Mouse (Mus musculus) cortical plate, adult 2 months (tissue): Measurements from ENCODE around the gene Ust.

Experiments used
- CTCF ChIP-seq: fragments of 200-500 bp; IDR thresholded peaks from 2 replicates; pipeline ENCODE4 v1.5.1; 2011; ENCODE audit warnings: mild to moderate bottlenecking, control low read depth, low read length; ENCODE audit not compliant: insufficient read depth; ENCODE audit errors: extremely low read depth
- POLR2A ChIP-seq: fragments of 200-500 bp; IDR thresholded peaks from 2 replicates; pipeline ENCODE4 v1.6.1; 2011; ENCODE audit warnings: mild to moderate bottlenecking, low read length, control low read depth; ENCODE audit not compliant: insufficient read depth; ENCODE audit errors: extremely low read depth

DNA sequence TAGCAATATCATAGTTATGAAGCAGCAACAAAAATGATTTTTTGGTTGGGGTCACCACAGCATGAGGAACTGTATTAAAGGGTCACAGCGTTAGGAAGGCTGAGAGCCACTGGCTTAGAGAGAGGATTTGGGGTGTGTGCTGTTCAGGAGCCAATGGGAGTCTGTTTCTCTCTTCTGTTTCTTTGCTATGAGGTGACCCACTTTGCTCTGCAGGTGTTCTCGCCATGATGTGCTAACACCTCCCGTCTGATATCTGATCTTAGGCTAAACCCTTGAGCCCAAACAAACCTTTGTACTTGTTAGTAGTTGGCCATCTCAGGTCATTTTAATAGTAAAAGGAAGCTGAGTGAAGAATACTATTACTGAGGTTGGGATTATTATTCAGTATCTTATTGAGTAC lies 292.0 kb downstream of the Ust start:
- TF ChIP-seq CTCF (no peak), POLR2A (no peak)
